Mouse (Mus musculus) neural tube, embryonic 10.5 days (tissue): ENCODE measurements at regions not wholly inside any gene's neighbourhood (a gene's known extent, or its start where the extent isn't known, plus 50 kb on each side); places are given as distances from the start of the nearest gene placed in this dataset.
"Not testable (repeated sequence)": the region's sequence is repeated elsewhere in the genome, so short reads cannot be mapped to it uniquely, and the experiment has no call there.

ENCODE experiments used
- DNase-seq: peaks from one replicate; pipeline ENCODE4 v3.0.0-alpha.2; 2017; ENCODE audit warnings: low spot score; ENCODE audit errors: extremely low spot score

- DNase-seq = no peak
These were observed 86.3 kb downstream of the Kcnk1 start for GRCm38 (mm10) chr8:126081279-126081678.

GRCm38 (mm10) chr8:126082827-126083226 lies 87.9 kb downstream of the Kcnk1 start:
- no peak for DNase-seq

- no peak for DNase-seq
These were observed 95.8 kb downstream of the Kcnk1 start for GRCm38 (mm10) chr8:126090772-126091171.

- DNase-seq = no peak
These were observed 99.0 kb downstream of the Kcnk1 start for GRCm38 (mm10) chr8:126094005-126094404.

GRCm38 (mm10) chr8:126096056-126096455 lies 101.1 kb downstream of the Kcnk1 start:
- DNase-seq = no peak

- DNase-seq = no peak
These were observed 101.7 kb downstream of the Kcnk1 start for GRCm38 (mm10) chr8:126096636-126097170.

GRCm38 (mm10) chr8:126098886-126099285 lies 103.9 kb downstream of the Kcnk1 start:
- DNase-seq = no peak

- no peak for DNase-seq
These were observed 104.9 kb downstream of the Kcnk1 start for GRCm38 (mm10) chr8:126099889-126100288.

- no peak for DNase-seq
These were observed 110.1 kb downstream of the Kcnk1 start for GRCm38 (mm10) chr8:126105043-126105442.

GRCm38 (mm10) chr8:126126041-126126440 lies 131.1 kb downstream of the Kcnk1 start:
- DNase-seq = no peak

GRCm38 (mm10) chr8:126132076-126132475 lies 137.1 kb downstream of the Kcnk1 start:
- DNase-seq = no peak

GRCm38 (mm10) chr8:126132918-126133317 lies 137.9 kb downstream of the Kcnk1 start:
- DNase-seq = not testable (repeated sequence)

- DNase-seq = no peak
These were observed 140.1 kb downstream of the Kcnk1 start for GRCm38 (mm10) chr8:126135100-126135499.

- DNase-seq = no peak
These were observed 140.6 kb downstream of the Kcnk1 start for GRCm38 (mm10) chr8:126135573-126135972.

- no peak for DNase-seq
These were observed 142.0 kb downstream of the Kcnk1 start for GRCm38 (mm10) chr8:126136946-126137345.

- no peak for DNase-seq
These were observed 142.5 kb downstream of the Kcnk1 start for GRCm38 (mm10) chr8:126137452-126137851.

GRCm38 (mm10) chr8:126138645-126139545 lies 143.9 kb downstream of the Kcnk1 start:
- peak; percentile 59 for DNase-seq

GRCm38 (mm10) chr8:126139546-126139870 lies 144.5 kb downstream of the Kcnk1 start:
- no peak for DNase-seq

- no peak for DNase-seq
These were observed 146.0 kb downstream of the Kcnk1 start for GRCm38 (mm10) chr8:126140998-126141397.

GRCm38 (mm10) chr8:126151527-126151926 lies 146.8 kb upstream of the Slc35f3 start:
- DNase-seq = no peak

GRCm38 (mm10) chr8:126153955-126154354 lies 144.4 kb upstream of the Slc35f3 start:
- DNase-seq = no peak

GRCm38 (mm10) chr8:126157452-126158185 lies 140.7 kb upstream of the Slc35f3 start:
- no peak for DNase-seq
